Mouse (Mus musculus): ENCODE measurements around the gene Nmt1. TPM values are rescaled to one million over a fixed set of nuclear protein-coding genes. Genes with fewer than 3 reads are reported as not detected.

Gene Nmt1
- polyA plus RNA-seq, 1 experiment from 2014 or later: 35.5 TPM

DNA sequence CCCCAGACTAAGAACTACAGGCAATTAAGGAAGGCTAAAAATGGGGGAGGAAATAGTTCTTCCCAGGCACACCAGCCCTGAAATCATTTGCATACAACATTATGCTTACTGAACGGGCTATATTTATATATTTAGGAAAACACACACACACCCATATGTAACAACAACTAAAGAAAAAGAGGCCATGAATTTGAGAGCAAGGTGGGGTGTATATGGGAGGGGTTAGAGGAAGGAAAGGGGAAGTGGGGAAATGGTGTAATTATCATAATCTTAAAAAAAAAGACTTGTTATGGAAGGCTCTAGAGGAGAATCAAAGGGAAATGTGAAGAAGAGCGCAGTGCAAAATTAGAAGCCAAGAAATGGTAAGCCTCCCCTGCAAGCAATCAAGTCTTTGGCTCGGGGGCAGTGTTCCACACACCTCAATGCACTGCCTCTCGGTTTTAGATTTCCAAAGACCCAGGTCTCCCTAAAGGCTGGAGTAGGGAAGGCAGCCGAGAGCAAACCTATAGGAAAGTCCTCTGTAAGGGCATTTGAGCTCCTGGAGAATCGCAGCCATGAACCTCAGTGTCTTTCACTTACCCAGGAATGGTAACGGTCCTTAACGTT is 317 bp upstream of the Nmt1 start:
- WGBS: 20% methylated on average over 8 of the region's 8 CpGs
- H3K36me3 ChIP-seq (replicated peaks): no peaks in the 10 kb centered on the region
- H3K9me3 ChIP-seq: no peaks in the 10 kb centered on the region
- peak overlapping the region; percentile 74 for H3K27ac ChIP-seq
- H3K9ac ChIP-seq: peak overlapping the region; percentile 67
- peaks cover 30% of the 10 kb centered on the region for H3K4me1 ChIP-seq
- H3K27me3 ChIP-seq (replicated peaks): no peaks in the 10 kb centered on the region
- ATAC-seq (replicated peaks): peak; percentile 38
- peak overlapping the region; percentile 81 for H3K4me2 ChIP-seq
- peak overlapping the region; percentile 69 for H3K4me3 ChIP-seq

DNA sequence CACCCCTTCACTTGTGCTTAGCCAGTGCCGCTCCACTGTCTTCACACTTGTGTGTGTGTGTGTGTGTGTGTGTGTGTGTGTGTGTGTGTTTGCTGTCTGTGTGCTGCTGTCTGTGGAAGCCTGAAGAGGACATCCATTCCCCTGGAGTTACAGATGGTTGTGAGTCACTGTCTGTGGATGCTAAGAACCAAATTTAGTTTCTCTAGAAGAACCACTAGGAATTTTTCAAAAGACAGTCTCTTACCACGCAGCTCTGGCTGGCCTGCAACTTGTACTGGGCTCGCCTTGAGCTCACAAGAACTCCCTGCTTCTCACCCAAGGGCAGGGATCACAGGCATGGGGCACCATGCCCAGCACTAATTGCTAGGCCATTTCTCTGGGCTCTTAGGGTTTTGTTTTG is 5.0 kb downstream of the Nmt1 start:
- WGBS: 92% methylated on average over 3 of the region's 3 CpGs

DNA sequence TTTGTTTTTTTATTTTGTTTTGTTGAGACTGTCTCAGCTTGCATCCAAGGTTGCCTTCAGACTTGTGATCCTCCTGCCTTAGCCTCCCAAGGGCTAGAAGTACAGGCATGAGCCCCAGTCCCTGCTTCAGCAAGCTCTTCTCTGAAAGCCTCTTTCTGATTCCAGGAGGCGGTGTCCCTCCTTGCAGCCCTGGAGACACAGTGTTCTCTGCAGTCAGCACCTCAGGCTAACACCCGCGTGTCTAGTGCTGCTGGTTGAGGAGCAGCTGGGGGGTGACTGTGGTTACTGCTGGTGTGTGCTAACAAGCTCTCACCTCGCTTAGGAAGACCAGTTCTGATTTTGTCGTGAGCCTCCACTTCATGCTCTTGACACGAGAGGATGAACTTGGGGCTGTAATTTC is 7.0 kb downstream of the Nmt1 start:
- 88% methylated on average over 6 of the region's 6 CpGs for WGBS
- Histone ChIP-seq H3K4me3 (no peak overlapping the region), H3K27ac (no peak overlapping the region), H3K9me3 (no peaks in the 10 kb centered on the region), H3K36me3 (replicated peaks) (no peaks in the 10 kb centered on the region), H3K4me1 (peaks cover 9% of the 10 kb centered on the region), H3K9ac (no peak overlapping the region), H3K27me3 (replicated peaks) (no peaks in the 10 kb centered on the region), H3K4me2 (no peak overlapping the region)
- no peak for ATAC-seq (replicated peaks)

More for the DNA sequence above, 5.0 kb downstream of the Nmt1 start:
- Histone ChIP-seq H3K27ac (no peak overlapping the region), H3K4me2 (no peak overlapping the region), H3K36me3 (replicated peaks) (no peaks in the 10 kb centered on the region), H3K4me3 (no peak overlapping the region), H3K9me3 (no peaks in the 10 kb centered on the region), H3K4me1 (peaks cover 21% of the 10 kb centered on the region), H3K27me3 (replicated peaks) (no peaks in the 10 kb centered on the region), H3K9ac (no peak overlapping the region)
- no peak for ATAC-seq (replicated peaks)

DNA sequence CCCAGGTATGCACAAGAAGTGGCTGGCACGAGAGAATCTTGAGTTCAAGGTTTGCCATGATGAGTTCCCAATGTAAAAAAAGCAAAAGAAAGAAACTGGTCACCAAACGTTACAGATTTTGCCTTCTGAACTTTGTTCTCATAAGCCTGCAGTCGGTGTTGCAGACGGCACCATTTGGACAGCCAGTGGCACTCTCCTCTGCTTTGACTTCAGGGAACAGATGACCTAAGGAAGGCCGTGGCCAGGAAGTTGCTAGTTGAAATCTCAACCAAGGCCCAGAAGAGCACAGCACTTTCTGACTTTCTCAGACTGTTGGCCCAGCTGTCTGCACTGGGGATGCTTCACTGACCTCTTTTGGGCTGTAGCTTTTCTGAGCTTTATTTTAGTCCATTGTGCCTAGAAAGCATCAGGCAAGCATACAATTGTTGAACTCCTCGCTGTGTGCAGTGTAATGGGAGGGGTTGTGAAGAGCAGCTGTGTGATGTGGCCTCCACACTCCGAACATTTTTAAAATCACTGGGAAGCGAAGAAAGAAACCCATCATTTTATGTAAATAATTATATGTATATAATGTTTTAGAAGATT is 9.0 kb downstream of the Nmt1 start:
- H3K4me3 ChIP-seq: no peak overlapping the region

DNA sequence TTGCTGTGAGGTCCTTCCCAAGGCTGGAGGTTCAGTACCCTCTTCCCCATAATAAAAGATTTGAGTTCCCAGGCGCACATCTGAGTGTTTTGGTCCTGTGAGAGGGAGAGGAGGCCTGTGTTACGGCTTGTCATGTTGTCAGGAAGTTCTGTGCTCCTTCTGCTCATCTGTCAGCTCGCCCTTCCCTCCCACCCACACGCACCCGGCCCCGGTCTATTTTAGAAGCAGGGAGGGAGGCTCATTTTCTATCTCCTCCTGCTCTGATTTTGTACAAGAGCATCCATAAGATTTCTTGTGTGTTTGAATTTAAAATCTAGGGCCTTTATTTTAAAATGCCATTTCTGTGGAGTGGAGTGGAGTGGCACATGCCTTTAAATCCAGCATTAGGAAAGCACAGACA is 10.0 kb downstream of the Nmt1 start:
- no peak for ATAC-seq (replicated peaks)
- Histone ChIP-seq H3K4me2 (no peak overlapping the region), H3K4me3 (no peak overlapping the region), H3K9ac (no peak overlapping the region), H3K9me3 (no peaks in the 10 kb centered on the region), H3K4me1 (no peaks in the 10 kb centered on the region), H3K27me3 (replicated peaks) (no peaks in the 10 kb centered on the region), H3K27ac (no peak overlapping the region), H3K36me3 (replicated peaks) (no peaks in the 10 kb centered on the region; the same call in 1 of the 2 replicates)
- 85% methylated on average over 6 of the region's 6 CpGs for WGBS

More for the DNA sequence above, 9.0 kb downstream of the Nmt1 start:
- no peak overlapping the region for H3K9ac ChIP-seq
- no peaks in the 10 kb centered on the region for H3K27me3 ChIP-seq (replicated peaks)
- no peak for ATAC-seq (replicated peaks)
- H3K4me2 ChIP-seq: no peak overlapping the region
- H3K36me3 ChIP-seq (replicated peaks): no peaks in the 10 kb centered on the region
- WGBS: 87% methylated on average over 8 of the region's 8 CpGs
- no peaks in the 10 kb centered on the region for H3K4me1 ChIP-seq
- no peak overlapping the region for H3K27ac ChIP-seq
- no peaks in the 10 kb centered on the region for H3K9me3 ChIP-seq

DNA sequence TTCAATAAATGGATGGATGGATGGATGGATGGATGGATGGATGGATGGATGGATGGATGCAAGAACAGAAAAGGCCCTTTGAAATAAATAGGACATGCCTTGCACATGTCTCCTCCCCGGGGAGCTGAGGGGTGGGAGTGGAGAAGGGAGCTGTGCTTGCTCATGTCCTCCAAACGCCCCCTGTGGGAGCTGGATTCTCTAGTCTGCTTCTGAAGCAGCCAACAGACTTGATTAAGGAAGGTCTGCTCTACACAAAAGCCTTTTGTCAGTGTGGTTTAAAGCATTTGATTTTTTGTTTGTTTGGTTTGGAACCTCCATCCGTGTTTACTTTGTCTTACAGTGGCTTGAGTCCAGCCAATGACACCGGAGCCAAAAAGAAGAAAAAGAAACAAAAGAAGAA is 14.8 kb downstream of the Nmt1 start:
- H3K27ac ChIP-seq: no peak overlapping the region
- H3K4me3 ChIP-seq: no peak overlapping the region
- no peak overlapping the region for H3K9ac ChIP-seq
- no peak for ATAC-seq (replicated peaks)
- H3K9me3 ChIP-seq: no peaks in the 10 kb centered on the region
- H3K4me2 ChIP-seq: no peak overlapping the region
- no peaks in the 10 kb centered on the region for H3K27me3 ChIP-seq (replicated peaks)
- H3K4me1 ChIP-seq: no peaks in the 10 kb centered on the region
- WGBS: 72% methylated on average over 4 of the region's 4 CpGs
- H3K36me3 ChIP-seq (replicated peaks): peaks cover 35% of the 10 kb centered on the region

DNA sequence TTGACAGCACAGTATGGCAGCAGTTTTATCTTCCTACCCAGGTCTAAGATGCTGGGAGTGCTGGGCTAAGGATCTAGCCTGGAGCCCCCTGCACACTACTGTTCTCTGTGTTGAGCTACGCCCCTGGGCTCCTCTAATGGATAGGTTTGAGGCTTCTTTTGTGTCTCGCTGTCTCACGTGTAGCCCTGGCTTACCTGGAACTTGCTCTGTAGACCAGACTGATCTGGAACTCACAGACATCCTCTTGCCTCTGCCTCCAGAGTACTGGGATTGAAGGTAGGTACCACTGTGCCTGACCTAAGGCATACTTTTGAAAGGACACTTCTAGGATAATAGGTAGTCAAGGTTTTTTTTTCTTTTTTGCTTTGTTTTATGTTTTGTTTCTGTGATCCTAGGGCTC is 16.0 kb downstream of the Nmt1 start:
- no peak overlapping the region for H3K4me3 ChIP-seq
- no peak overlapping the region for H3K4me2 ChIP-seq
- H3K9ac ChIP-seq: no peak overlapping the region
- H3K36me3 ChIP-seq (replicated peaks): peaks cover 35% of the 10 kb centered on the region
- ATAC-seq (replicated peaks): no peak
- no peaks in the 10 kb centered on the region for H3K27me3 ChIP-seq (replicated peaks)
- H3K4me1 ChIP-seq: no peaks in the 10 kb centered on the region
- no peak overlapping the region for H3K27ac ChIP-seq
- WGBS: 92% methylated on average over 3 of the region's 3 CpGs
- no peaks in the 10 kb centered on the region for H3K9me3 ChIP-seq

DNA sequence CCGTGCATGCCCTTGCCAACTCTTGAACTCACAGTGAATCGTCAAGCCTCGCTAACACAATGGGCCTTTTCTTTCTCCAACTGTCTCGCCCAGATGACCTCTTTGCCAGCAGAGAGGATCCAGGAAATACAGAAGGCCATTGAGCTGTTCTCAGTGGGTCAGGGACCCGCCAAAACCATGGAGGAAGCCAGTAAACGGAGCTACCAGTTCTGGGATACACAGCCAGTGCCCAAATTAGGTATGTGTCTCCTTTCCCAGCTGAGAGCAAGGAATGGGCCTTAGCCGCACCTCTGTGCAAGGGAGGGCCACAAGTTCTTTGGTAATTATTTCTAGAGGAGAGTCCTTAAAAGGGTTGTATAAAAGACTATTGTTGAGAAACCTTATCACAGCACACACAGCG is 18.3 kb downstream of the Nmt1 start:
- no peak overlapping the region for H3K9ac ChIP-seq
- no peak overlapping the region for H3K4me2 ChIP-seq
- H3K27me3 ChIP-seq (replicated peaks): no peaks in the 10 kb centered on the region
- no peaks in the 10 kb centered on the region for H3K4me1 ChIP-seq
- WGBS: 71% methylated on average over 8 of the region's 8 CpGs
- no peak for ATAC-seq (replicated peaks)
- H3K36me3 ChIP-seq (replicated peaks): peaks cover 48% of the 10 kb centered on the region
- no peaks in the 10 kb centered on the region for H3K9me3 ChIP-seq
- H3K27ac ChIP-seq: no peak overlapping the region
- H3K4me3 ChIP-seq: no peak overlapping the region

DNA sequence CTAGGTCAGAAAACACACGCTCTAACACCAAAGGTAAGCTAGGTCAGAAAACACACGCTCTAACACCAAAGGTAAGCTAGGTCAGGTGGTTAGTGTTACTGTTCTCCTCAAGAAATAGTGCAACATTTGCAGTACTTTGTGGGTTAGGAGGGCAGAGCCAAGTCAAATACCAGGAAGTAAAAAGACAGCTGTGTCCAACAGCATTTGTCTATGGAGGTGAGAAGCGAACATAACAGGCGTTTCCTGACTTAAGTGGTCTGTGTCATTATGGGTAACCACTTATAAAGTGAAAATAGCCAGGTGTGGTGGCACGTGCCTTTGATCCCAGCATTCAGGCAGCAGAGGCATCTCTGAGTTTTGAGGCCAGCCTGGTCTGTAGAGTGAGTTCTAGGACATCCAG is 21.6 kb downstream of the Nmt1 start:
- Histone ChIP-seq H3K27me3 (replicated peaks) (no peaks in the 10 kb centered on the region), H3K9ac (no peak overlapping the region), H3K9me3 (no peaks in the 10 kb centered on the region), H3K4me1 (no peaks in the 10 kb centered on the region), H3K4me3 (no peak overlapping the region), H3K27ac (no peak overlapping the region), H3K36me3 (replicated peaks) (peaks cover 45% of the 10 kb centered on the region), H3K4me2 (no peak overlapping the region)
- WGBS: 94% methylated on average over 5 of the region's 5 CpGs
- ATAC-seq (replicated peaks): no peak

DNA sequence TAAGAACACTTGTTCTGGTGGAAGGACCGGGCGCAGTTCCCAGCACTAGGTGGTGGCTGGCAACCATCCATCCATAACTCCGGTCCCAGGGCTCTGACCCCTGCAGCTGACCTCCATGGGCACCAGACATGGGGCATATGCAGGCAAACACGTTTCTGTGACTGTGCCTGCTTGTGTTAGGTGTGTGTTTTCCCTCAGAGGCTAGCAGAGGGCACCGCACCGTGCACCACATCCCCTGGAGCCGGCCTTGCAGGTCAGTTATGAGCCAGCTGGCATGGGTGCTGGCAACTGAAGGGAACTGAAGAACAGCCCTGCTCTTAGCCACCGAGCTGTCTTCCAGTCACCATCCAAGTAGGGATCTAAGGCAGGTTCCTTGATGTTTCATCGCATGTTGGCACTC is 22.2 kb downstream of the Nmt1 start:
- ATAC-seq (replicated peaks): no peak
- 94% methylated on average over 9 of the region's 9 CpGs for WGBS
- no peak overlapping the region for H3K4me2 ChIP-seq
- no peak overlapping the region for H3K9ac ChIP-seq
- H3K27me3 ChIP-seq (replicated peaks): no peaks in the 10 kb centered on the region
- H3K9me3 ChIP-seq: no peaks in the 10 kb centered on the region
- peaks cover 41% of the 10 kb centered on the region for H3K36me3 ChIP-seq (replicated peaks)
- H3K4me1 ChIP-seq: no peaks in the 10 kb centered on the region
- H3K4me3 ChIP-seq: no peak overlapping the region
- no peak overlapping the region for H3K27ac ChIP-seq

DNA sequence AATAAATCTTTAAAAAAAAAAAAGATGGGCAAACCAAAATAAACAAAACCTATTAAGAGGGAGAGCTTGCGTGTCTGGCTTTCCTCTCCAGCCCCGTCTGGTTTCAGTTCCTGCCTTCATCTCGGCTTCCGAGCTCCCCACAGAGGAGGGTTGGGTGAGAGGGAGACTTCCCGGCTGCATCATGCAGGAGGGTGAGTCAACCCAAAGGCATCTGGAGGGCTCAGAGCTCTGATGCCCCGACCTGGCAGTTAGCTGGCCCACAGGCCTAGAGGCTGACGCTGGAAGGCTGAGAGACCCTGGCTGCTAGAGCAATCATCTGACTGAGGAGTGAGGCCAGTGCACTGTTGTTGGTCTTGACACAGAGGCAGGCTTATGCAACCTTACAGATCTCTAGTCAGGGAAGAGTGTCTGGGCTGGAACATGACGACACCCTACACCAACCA is 23.3 kb downstream of the Nmt1 start:
- Histone ChIP-seq H3K27me3 (replicated peaks) (no peaks in the 10 kb centered on the region), H3K9me3 (no peaks in the 10 kb centered on the region), H3K4me1 (no peaks in the 10 kb centered on the region), H3K36me3 (replicated peaks) (peaks cover 38% of the 10 kb centered on the region), H3K9ac (no peak overlapping the region), H3K4me2 (no peak overlapping the region), H3K4me3 (no peak overlapping the region), H3K27ac (no peak overlapping the region)
- WGBS: 88% methylated on average over 8 of the region's 8 CpGs
- ATAC-seq (replicated peaks): no peak

DNA sequence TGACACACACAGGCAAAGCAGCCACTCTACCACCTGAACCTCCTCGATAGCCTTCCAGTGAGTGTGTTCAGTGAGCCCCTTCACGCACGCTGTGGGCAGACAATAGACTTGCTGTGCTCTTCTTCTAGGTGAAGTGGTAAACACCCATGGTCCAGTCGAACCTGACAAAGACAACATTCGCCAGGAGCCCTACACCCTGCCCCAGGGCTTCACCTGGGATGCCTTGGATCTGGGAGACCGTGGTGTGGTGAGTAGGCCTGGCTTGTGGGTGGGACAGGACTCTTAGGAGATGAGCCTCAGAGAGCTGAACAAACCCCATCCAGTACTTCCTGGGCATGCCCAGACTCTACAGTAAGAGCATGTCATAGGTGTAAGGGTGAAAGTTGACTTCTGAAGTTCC is 24.1 kb downstream of the Nmt1 start:
- H3K27ac ChIP-seq: no peak overlapping the region
- no peak for ATAC-seq (replicated peaks)
- no peak overlapping the region for H3K9ac ChIP-seq
- no peaks in the 10 kb centered on the region for H3K9me3 ChIP-seq
- peaks cover 37% of the 10 kb centered on the region for H3K36me3 ChIP-seq (replicated peaks)
- no peaks in the 10 kb centered on the region for H3K4me1 ChIP-seq
- H3K27me3 ChIP-seq (replicated peaks): no peaks in the 10 kb centered on the region
- no peak overlapping the region for H3K4me2 ChIP-seq
- WGBS: 91% methylated on average over 6 of the region's 6 CpGs
- H3K4me3 ChIP-seq: no peak overlapping the region

Measured in midbrain, embryonic 15.5 days (tissue).